Mouse (Mus musculus) stomach, embryonic 16.5 days (tissue): Measurements from ENCODE around the gene Ncan. TPM values are rescaled to one million over a fixed set of nuclear protein-coding genes. Genes with fewer than 3 reads are reported as not detected.

ENCODE experiments used
- ATAC-seq: fragments of 200-750 bp; cut with Nextera tagmentation; 2 replicates; pipeline ENCODE4 v1.8.0; 2017; ENCODE audit warnings: moderate number of reproducible peaks, moderate TSS enrichment; ENCODE audit not compliant: insufficient read depth, low FRiP score
- H3K27ac ChIP-seq: fragments of 300-500 bp; sonication (generic); 2 replicates; pipeline ENCODE4 v1.5.1; 2014; ENCODE audit warnings: low read length
- H3K27me3 ChIP-seq: fragments of 300-500 bp; sonication (generic); 2 replicates; pipeline ENCODE4 v1.6.1; 2014; ENCODE audit warnings: low read length, control low read depth, mixed read lengths; ENCODE audit not compliant: control insufficient read depth, insufficient read depth
- H3K36me3 ChIP-seq: fragments of 300-500 bp; sonication (generic); 2 replicates; pipeline ENCODE4 v1.6.1; 2014; ENCODE audit warnings: low read length; ENCODE audit not compliant: control insufficient read depth, insufficient read depth
- H3K4me1 ChIP-seq: fragments of 300-500 bp; sonication (generic); 2 replicates; pipeline ENCODE4 v1.6.1; 2014; ENCODE audit warnings: low read length, control low read depth, mixed read lengths; ENCODE audit not compliant: control insufficient read depth, insufficient read depth
- H3K4me2 ChIP-seq: fragments of 300-500 bp; sonication (generic); 2 replicates; pipeline ENCODE4 v1.6.1; 2014; ENCODE audit warnings: low read depth, low read length, mixed read lengths
- H3K4me3 ChIP-seq: fragments of 300-500 bp; sonication (generic); replicated peaks from 2 replicates; pipeline ENCODE4 v1.5.1; 2014; ENCODE audit warnings: mild to moderate bottlenecking, low read length
- H3K9ac ChIP-seq: fragments of 300-500 bp; sonication (generic); 2 replicates; pipeline ENCODE4 v1.6.1; 2014; ENCODE audit warnings: low read length
- H3K9me3 ChIP-seq: fragments of 300-500 bp; sonication (generic); replicated peaks from 2 replicates; pipeline ENCODE4 v1.6.1; 2016; ENCODE audit warnings: low read length, control low read depth; ENCODE audit not compliant: control insufficient read depth
- WGBS: fragments of 180-500 bp; shearing (Covaris S2); extraction: QIAGEN DNeasy Blood & Tissue Kit; methylation state at CpG from one replicate; pipeline ENCODE4 v1.1.7; 2014; 5-methylcytosine and 5-hydroxymethylcytosine counted together
- polyA plus RNA-seq: library from polyadenylated mRNA; unstranded; fragments of >200 nt; fragmentation: Nextera tagmentation; extraction: Ambion mirVana; gene quantifications from 2 replicates; pipeline ENCODE4 v1.2.1, GENCODE M21; 2015

Gene Ncan
- 0.96 and 1.4 TPM in 2 replicates for polyA plus RNA-seq

DNA sequence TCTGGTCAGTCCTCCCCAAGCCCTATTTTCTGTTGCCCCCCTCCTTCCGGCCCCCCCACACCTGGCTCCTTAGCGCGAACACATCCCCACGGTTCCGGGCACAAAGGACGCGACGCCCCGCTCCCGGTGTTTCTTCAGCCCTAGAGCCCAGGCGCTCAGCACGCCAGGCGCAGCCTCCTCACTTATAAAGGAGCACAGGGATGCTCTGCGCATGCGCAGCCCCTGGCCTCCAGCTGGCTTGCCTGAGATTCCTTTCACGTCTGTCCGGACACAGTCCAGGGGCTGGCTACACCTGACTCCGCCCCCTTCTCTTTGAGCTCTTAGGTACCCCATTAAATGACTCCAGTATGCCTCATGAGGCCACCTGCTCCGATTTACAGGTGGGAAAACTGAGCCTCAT lies at the start of gene Ncan:
Ncan (minus strand) TSS at position 207 of the 400 bp plus-strand sequence.
- 0 out of 2 replicates have a peak, but pooled peaks have one; percentile 61 for ATAC-seq
- Histone ChIP-seq H3K4me3 (no peak within 1 kb of the TSS; the same call in 1 of the 2 replicates), H3K9ac (no peak within 1 kb of the TSS), H3K27ac (no peak within 1 kb of the TSS), H3K9me3 (no peaks in the 10 kb centered on the region), H3K27me3 (peaks cover 37% of the 10 kb centered on the region), H3K4me1 (0 out of 2 replicates have a peak, but pooled peaks cover 4% of the 10 kb centered on the region), H3K36me3 (no peaks in the 10 kb centered on the region), H3K4me2 (peak within 1 kb of the TSS; percentile 37)
- WGBS, result 3% methylated on average over 19 of the region's 19 CpGs

- Histone ChIP-seq H3K27me3 (no peaks in the 10 kb centered on the region), H3K27ac (no peak overlapping the region), H3K4me1 (peaks cover 18% of the 10 kb centered on the region), H3K36me3 (no peaks in the 10 kb centered on the region), H3K4me2 (no peak overlapping the region), H3K9me3 (no peaks in the 10 kb centered on the region), H3K4me3 (no peak overlapping the region), H3K9ac (no peak overlapping the region)
- no peak for ATAC-seq
- 79% methylated on average over 3 of the region's 3 CpGs for WGBS
These were observed 49.4 kb upstream of the Ncan start for GRCm38 (mm10) chr8:70170116-70170515.

DNA sequence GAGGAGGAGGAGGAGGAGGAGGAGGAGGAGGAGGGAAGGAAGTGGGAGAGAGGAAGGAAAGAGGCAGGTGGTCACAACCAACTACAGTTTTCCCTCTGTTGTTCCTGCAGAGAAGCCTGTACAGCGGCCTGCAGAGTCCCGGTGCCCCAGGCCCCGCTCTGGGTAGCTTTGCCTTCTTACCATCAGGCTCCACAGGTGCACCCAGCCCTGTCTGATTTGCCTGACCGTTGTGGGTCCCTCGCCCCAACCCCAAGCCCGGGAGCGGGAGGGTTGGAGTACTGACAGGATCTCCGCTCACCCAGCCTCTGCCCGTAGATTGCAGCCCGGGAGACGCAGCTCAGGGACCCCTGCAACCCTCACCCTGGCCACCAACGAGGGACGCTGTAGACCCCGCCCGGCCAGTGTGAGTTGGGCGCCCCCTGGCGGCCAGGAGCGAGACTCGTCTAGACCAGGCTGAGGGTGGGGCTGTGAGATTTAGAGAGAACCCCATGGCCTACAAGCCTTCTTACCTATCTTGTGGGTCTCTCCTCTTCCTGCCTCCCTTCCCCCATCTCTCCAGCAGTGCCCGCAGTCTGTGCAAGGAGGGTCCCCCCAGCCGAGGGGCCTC lies 45.9 kb upstream of the Ncan start:
- Histone ChIP-seq H3K9me3 (no peaks in the 10 kb centered on the region), H3K9ac (peak overlapping the region; percentile 58), H3K27ac (no peak overlapping the region), H3K4me3 (peak overlapping the region; percentile 28; the same call in 1 of the 2 replicates), H3K36me3 (no peaks in the 10 kb centered on the region), H3K4me2 (peak overlapping the region; percentile 52), H3K4me1 (peaks cover 7% of the 10 kb centered on the region; the same call in 1 of the 2 replicates), H3K27me3 (no peaks in the 10 kb centered on the region; the same call in 1 of the 2 replicates)
- peak; percentile 82 for ATAC-seq
- WGBS, result 3% methylated on average over 21 of the region's 21 CpGs

DNA sequence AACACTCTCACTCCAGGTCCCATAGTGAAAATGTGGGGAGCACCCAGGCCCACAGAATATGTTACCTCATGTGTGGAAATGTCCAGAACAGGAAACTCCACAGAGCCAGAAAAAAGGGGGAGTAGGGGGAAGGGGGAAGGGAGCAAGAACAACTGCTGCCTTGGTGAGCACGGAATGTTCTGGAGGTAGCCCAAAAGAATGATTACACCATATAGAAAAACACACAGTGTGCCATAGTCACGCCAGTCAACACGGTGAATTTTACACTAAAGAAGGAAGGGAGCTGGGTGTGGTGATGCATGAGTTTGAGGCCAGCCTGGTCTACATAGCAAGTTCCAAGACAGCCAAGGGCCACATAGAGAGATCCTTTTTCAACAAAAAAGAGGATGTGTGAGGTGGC lies 42.6 kb upstream of the Ncan start:
- Histone ChIP-seq H3K4me1 (peaks cover 7% of the 10 kb centered on the region), H3K4me3 (no peak overlapping the region), H3K9me3 (no peaks in the 10 kb centered on the region), H3K27ac (no peak overlapping the region), H3K4me2 (no peak overlapping the region), H3K36me3 (no peaks in the 10 kb centered on the region), H3K27me3 (no peaks in the 10 kb centered on the region; the same call in 1 of the 2 replicates), H3K9ac (no peak overlapping the region)
- no peak for ATAC-seq
- WGBS, result 78% methylated on average over 3 of the region's 3 CpGs

DNA sequence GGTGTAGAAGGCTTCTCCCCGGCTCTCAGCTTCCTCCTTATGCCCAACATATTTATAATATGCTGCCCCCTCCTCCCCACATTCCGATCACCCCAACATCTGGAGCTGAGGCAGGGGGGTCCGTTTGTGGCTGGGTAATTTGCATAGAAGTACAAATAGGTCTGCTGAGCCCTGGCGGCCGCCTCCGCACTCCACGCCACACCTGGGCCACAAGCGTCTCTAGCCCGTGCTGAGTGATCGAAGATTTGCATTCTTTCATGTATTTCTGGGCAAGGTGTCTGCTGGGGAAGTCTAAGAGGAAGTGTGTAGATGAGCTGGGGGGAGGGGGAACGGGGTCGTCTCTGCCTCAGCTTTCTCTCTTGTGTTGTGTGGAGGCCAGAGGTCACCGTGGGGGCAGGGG lies 39.3 kb upstream of the Ncan start:
- no peaks in the 10 kb centered on the region; the same call in 1 of the 2 replicates for H3K4me1 ChIP-seq
- no peak overlapping the region for H3K4me3 ChIP-seq
- ATAC-seq, result no peak
- whole genome bisulfite sequencing, result 59% methylated on average over 13 of the region's 13 CpGs
- no peak overlapping the region for H3K27ac ChIP-seq
- H3K27me3 ChIP-seq, result no peaks in the 10 kb centered on the region; the same call in 1 of the 2 replicates
- no peak overlapping the region for H3K9ac ChIP-seq
- H3K4me2 ChIP-seq, result no peak overlapping the region
- H3K36me3 ChIP-seq, result no peaks in the 10 kb centered on the region
- H3K9me3 ChIP-seq, result no peaks in the 10 kb centered on the region

DNA sequence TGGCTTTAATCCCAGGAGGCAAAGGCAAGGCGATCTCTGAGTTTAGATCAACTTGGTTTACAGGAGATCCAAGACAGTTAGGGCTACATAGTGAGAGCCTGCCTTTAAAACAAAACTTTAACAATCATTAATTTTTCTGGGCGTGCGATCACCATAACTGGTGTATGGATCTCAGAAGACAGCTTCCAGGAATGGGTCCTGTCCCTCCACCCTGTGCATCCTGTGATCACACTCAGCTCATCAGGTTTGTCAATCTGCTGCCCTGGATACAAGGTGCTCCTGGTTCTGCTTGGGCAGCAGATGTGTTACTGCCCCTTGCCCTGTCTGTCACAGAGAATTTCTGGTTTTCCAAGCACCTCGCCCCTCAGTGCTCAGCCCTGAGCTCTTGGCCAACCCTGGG lies 38.5 kb upstream of the Ncan start:
- no peak for ATAC-seq
- H3K4me1 ChIP-seq, result no peaks in the 10 kb centered on the region; the same call in 1 of the 2 replicates
- no peaks in the 10 kb centered on the region for H3K36me3 ChIP-seq
- H3K4me2 ChIP-seq, result no peak overlapping the region
- 80% methylated on average over 4 of the region's 4 CpGs for WGBS
- no peaks in the 10 kb centered on the region; the same call in 1 of the 2 replicates for H3K27me3 ChIP-seq
- no peak overlapping the region for H3K4me3 ChIP-seq
- H3K27ac ChIP-seq, result no peak overlapping the region
- H3K9me3 ChIP-seq, result no peaks in the 10 kb centered on the region
- no peak overlapping the region for H3K9ac ChIP-seq

DNA sequence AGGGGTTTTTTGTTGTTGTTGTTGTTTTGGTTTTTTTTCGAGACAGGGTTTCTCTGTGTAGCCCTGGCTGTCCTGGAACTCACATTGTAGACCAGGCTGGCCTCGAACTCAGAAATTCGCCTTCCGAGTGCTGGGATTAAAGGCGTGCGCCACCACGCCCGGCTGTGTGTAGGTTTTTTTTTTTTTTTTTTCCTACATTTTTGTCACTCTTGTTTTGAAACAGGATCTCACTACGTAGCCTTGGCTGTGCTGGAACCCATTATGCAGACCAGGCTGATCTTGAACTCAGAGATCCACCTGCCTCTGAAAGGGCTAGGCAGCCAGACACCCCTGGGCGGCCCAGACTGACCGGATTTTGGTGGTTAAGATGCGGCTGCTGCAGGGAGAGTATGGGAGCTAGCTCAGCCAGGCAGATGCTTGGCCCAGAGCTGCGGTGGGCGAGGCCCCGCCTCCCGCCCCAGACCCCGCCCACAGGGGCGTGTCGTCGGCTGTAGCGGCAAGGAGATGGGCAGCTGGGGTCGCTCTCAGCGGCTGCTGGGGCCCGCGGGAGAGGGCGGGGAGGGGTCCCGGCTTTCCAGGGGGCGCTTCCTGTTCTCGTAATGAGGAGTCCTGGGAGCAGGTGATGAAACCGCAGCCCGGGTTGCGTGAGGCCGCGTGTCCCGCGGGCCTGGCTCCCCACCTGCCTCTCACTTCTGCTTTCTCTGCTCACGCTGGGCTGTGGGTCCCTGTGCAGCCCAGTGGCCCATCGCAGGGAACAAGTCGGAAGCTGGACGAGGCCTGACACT lies 37.6 kb upstream of the Ncan start:
- 9% methylated on average over 40 of the region's 40 CpGs for WGBS

DNA sequence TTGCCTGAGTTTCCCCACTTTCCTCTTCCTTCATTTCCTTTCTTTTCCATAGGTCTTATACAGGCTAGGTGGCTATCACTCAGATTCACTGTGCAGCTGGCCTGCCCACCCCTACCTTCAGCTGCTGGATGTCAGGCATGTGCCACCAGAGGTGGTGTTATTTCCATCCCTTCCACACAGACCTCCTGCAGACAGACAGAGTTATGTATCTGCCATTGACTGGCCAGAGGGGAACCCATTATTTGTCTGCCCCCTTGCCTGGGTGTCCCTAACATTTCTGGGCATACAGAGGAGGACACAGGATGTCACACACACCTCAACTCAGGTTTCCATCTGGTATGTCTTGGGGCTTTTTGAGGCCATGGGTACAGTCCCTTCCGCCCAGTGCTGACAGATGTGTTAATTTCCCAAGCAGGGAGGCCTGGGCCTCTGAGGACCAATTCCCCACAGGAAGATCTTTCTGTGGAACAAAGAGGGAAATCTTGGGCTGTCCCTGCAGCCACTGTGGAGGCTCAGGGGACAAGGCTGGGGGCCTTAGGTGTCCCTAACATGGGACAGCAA lies 36.6 kb upstream of the Ncan start:
- H3K9me3 ChIP-seq, result no peaks in the 10 kb centered on the region
- ATAC-seq, result no peak
- no peak overlapping the region for H3K9ac ChIP-seq
- H3K4me3 ChIP-seq, result no peak overlapping the region
- no peak overlapping the region for H3K27ac ChIP-seq
- H3K4me2 ChIP-seq, result no peak overlapping the region
- WGBS, result 95% methylated on average over 1 of the region's 1 CpGs
- H3K4me1 ChIP-seq, result no peaks in the 10 kb centered on the region; the same call in 1 of the 2 replicates
- no peaks in the 10 kb centered on the region for H3K36me3 ChIP-seq
- H3K27me3 ChIP-seq, result no peaks in the 10 kb centered on the region

More for the DNA sequence above, 37.6 kb upstream of the Ncan start:
- H3K27me3 ChIP-seq, result no peaks in the 10 kb centered on the region
- H3K27ac ChIP-seq, result no peak overlapping the region
- no peaks in the 10 kb centered on the region for H3K36me3 ChIP-seq
- H3K9ac ChIP-seq, result peak overlapping the region; percentile 52
- peak overlapping the region; percentile 75 for H3K4me2 ChIP-seq
- peak overlapping the region; percentile 49 for H3K4me3 ChIP-seq
- ATAC-seq, result peak; percentile 90
- no peaks in the 10 kb centered on the region for H3K9me3 ChIP-seq
- no peaks in the 10 kb centered on the region; the same call in 1 of the 2 replicates for H3K4me1 ChIP-seq
